Mouse (Mus musculus) kidney, adult 2 months (tissue): Measurements from ENCODE around the gene Best2.

Source experiments
- CTCF ChIP-seq: fragments of 200-500 bp; conservative IDR thresholded peaks from 2 replicates; pipeline ENCODE4 v1.5.1; 2011; ENCODE audit warnings: low read depth, mild to moderate bottlenecking, control low read depth, low read length, moderate library complexity, mixed read lengths; ENCODE audit not compliant: insufficient read depth, insufficient read length
- POLR2A ChIP-seq: fragments of 200-500 bp; IDR thresholded peaks from one replicate; pipeline ENCODE4 v1.6.1; 2011; ENCODE audit warnings: low read depth, low read length, control low read depth

- TF ChIP-seq CTCF = peak; percentile 47
- no peak for TF ChIP-seq POLR2A
These were observed 6.6 kb downstream of the Best2 start for GRCm38 (mm10) chr8:85007686-85008085.
